Mouse (Mus musculus) heart, postnatal 0 days (tissue): ENCODE measurements at regions not wholly inside any gene's neighbourhood (a gene's known extent, or its start where the extent isn't known, plus 50 kb on each side); places are given as distances from the start of the nearest gene placed in this dataset.

Experiments
- CTCF ChIP-seq: IDR thresholded peaks from 2 replicates; pipeline ENCODE4 v1.5.1; 2016; ENCODE audit warnings: antibody characterized with exemption, control low read depth, low read depth
- EP300 ChIP-seq: IDR thresholded peaks from 2 replicates; pipeline ENCODE4 v1.6.1; 2016; ENCODE audit warnings: antibody characterized with exemption, low read depth

DNA sequence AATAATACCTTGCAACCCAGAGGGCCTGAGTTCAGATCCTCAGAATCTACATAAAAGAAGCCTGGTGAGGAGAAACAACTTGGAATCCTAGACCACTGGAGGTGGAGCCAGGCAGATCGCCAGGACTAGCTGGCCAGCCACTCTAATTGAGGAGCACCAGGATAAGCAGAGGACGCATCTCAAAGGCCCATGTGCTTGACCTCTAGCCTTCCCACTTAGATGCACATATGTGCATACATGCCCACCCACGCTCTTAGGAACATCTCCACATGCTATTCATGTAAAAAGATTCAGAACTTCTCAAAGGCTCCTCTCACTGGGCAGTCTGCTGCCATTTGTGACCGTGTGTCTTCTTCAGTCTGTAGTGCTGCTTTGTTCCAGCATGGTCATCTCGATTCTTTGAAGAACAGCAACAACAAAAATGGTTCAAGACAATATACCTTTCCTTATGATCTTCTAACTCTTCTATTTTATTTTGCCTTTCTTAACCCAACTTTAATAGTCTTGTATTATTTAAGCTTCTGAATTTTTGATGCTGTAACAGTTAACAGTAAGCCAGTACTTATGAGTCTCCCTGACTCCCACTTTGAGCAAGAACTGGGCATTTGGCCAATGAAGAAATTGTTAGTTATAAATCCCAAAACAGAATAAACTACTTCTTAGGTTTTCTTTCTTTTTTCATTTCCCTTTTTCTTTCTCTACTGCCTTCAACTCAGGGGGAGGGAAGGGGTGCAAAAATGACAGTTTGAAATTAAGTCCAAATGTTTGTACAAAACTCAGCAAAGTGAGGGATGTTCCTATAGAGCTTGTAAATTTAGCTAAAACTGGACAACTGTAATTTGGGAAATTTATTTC is 108.9 kb downstream of the Pcdh18 start:
- TF ChIP-seq CTCF (no peak), EP300 (no peak)
